In the genomic region with DNA sequence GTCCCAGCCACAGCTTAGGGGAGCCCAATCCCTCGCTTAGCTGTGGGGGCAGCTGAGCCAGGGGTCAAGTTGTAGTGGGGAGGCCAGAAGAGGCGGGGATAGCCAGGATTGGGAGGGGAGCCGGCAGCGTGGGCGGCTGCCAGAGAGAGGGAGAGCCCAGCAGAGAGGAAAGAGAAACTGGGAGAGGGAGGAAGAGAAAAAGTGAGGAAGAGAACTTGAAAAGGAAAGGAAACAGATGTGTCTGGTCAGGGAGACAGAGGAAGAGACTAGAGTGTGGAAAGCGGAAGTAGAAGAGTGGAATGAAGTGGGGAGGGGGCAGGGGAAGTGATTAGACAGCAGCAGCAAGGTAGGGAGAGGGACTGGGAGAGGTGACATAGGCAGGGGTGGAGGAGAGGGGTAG, we compare ENCODE assay signal across 8 mouse cellular contexts. TPM values are rescaled to one million over a fixed set of nuclear protein-coding genes. Genes with fewer than 3 reads are reported as not detected.
DNase-seq lines count a peak whose midpoint lies in the region; ATAC-seq and TF ChIP-seq lines count a peak whose summit lies in the region.

No protein-coding gene starts in this region.

- 0 out of 2 replicates have a peak, but pooled peaks have one; percentile 18 for TF ChIP-seq POLR2A in embryonic fibroblast, embryonic 13.5 days (IDR thresholded peaks at IDR 0.05; ENCODE audit: low read depth, low read length)

- 0 out of 2 replicates have a peak, but pooled peaks cover 8% of the 10 kb centered on the region for H3K27me3 ChIP-seq in limb, embryonic 12.5 days
- no peaks in the 10 kb centered on the region; the same call in 1 of the 2 replicates for H3K27me3 ChIP-seq in forebrain, embryonic 16.5 days (replicated peaks; ENCODE audit: control insufficient read depth, insufficient read depth, low read length)

- no peak overlapping the region for H3K4me3 ChIP-seq in embryonic fibroblast, embryonic 13.5 days (ENCODE audit: insufficient read depth, low read length)
- H3K4me3 ChIP-seq in limb, embryonic 12.5 days (replicated peaks) = no peak overlapping the region
- no peak overlapping the region for H3K4me3 ChIP-seq in forebrain, embryonic 16.5 days (replicated peaks; ENCODE audit: low read length)

- WGBS in limb, embryonic 12.5 days = 20% methylated on average over 6 of the region's 6 CpGs
- 23% methylated on average over 6 of the region's 6 CpGs for WGBS in forebrain, embryonic 16.5 days

- H3K4me1 ChIP-seq in embryonic fibroblast, embryonic 13.5 days (ENCODE audit: control insufficient read depth, insufficient read depth, low read length) = no peaks in the 10 kb centered on the region
- H3K4me1 ChIP-seq in limb, embryonic 12.5 days (replicated peaks) = peaks cover 22% of the 10 kb centered on the region
- peaks cover 12% of the 10 kb centered on the region for H3K4me1 ChIP-seq in forebrain, embryonic 16.5 days (replicated peaks; ENCODE audit: control insufficient read depth, insufficient read depth, low read length)

- no peak overlapping the region for H3K27ac ChIP-seq in embryonic fibroblast, embryonic 13.5 days (ENCODE audit: insufficient read depth, low read length)
- peak overlapping the region; percentile 35; the same call in 1 of the 2 replicates for H3K27ac ChIP-seq in limb, embryonic 12.5 days
- H3K27ac ChIP-seq in forebrain, embryonic 16.5 days (ENCODE audit: low read length) = no peak overlapping the region

- no peak for TF ChIP-seq CTCF in embryonic fibroblast, embryonic 13.5 days (IDR thresholded peaks at IDR 0.05; ENCODE audit: borderline replicate concordance, insufficient read depth, low read length)

- DNase-seq in gastrocnemius, postnatal 14 days = peak; percentile 68
- no peak for DNase-seq in gastrocnemius, adult 18-20 months (ENCODE audit: low spot score)
- peak; percentile 29 to 47 for DNase-seq in B cell, adult 2 months
- DNase-seq in adrenal gland, adult (ENCODE audit: inconsistent age in 2 of 2, low spot score in 1 of 2) = no peak

- H3K36me3 ChIP-seq in limb, embryonic 12.5 days = peaks cover 4% of the 10 kb centered on the region; the same call in 1 of the 2 replicates
- H3K36me3 ChIP-seq in forebrain, embryonic 16.5 days (ENCODE audit: control insufficient read depth, insufficient read depth) = no peaks in the 10 kb centered on the region

- no peaks in the 10 kb centered on the region for H3K9me3 ChIP-seq in limb, embryonic 12.5 days
- no peaks in the 10 kb centered on the region for H3K9me3 ChIP-seq in forebrain, embryonic 16.5 days (ENCODE audit: control insufficient read depth, low read length)

- ATAC-seq in limb, embryonic 12.5 days (ENCODE audit: insufficient number of reproducible peaks, insufficient read depth, low FRiP score, low TSS enrichment, low read depth) = no peak
- ATAC-seq in erythroblast, adult 5-6 weeks (replicated peaks; ENCODE audit: low FRiP score, poor library complexity, severe bottlenecking) = no peak
- ATAC-seq in forebrain, embryonic 16.5 days = no peak

- intact Hi-C loops in gastrocnemius, postnatal 14 days (cut with DNase I; ENCODE audit: low total_unique reads) = no loop called here

- peak overlapping the region; percentile 40; the same call in 1 of the 2 replicates for H3K9ac ChIP-seq in limb, embryonic 12.5 days (replicated peaks)
- H3K9ac ChIP-seq in forebrain, embryonic 16.5 days (replicated peaks; ENCODE audit: low read depth, low read length) = no peak overlapping the region

- H3K4me2 ChIP-seq in limb, embryonic 12.5 days = peak overlapping the region; percentile 21; the same call in 1 of the 2 replicates
- H3K4me2 ChIP-seq in forebrain, embryonic 16.5 days (ENCODE audit: low read length) = no peak overlapping the region

RNA-seq across cellular contexts. Expression of a gene that starts 3.3 kb away (rescaled TPM):
- total RNA-seq in gastrocnemius, postnatal 14 days (2021) = 10 to 100 TPM in 1 of 2 experiments, 1 to 10 TPM in 1; 6.8 to 14.8 TPM
- 1 to 10 TPM; 5.2 to 5.3 TPM for total RNA-seq in gastrocnemius, adult 18-20 months (2021)
- 9.1 and 11.4 TPM in 2 replicates for polyA plus RNA-seq in embryonic fibroblast, embryonic 13.5 days (2011; ENCODE audit: insufficient read length, low read depth, missing spikeins)
- polyA plus RNA-seq in limb, embryonic 12.5 days (2016; fragmentation: Nextera tagmentation; extraction: Ambion mirVana) = 1.4 TPM in 2 replicates
- total RNA-seq in erythroblast, adult 5-6 weeks (2015; ENCODE audit: low replicate concordance) = 1.3 TPM in 1 of 2 replicates, not detected in the other
- 2.8 and 9.9 TPM in 2 replicates for total RNA-seq in erythroblast, adult 5-6 weeks (2017; ENCODE audit: low replicate concordance)
- 0.57 and 0.81 TPM in 2 replicates for polyA plus RNA-seq in forebrain, embryonic 16.5 days (2015; fragmentation: Nextera tagmentation; extraction: Ambion mirVana)

RNA-seq across cellular contexts. Expression of a gene that starts 3.4 kb away (rescaled TPM):
- 10 to 100 TPM; 13.1 to 18.4 TPM for total RNA-seq in gastrocnemius, postnatal 14 days (2021)
- total RNA-seq in gastrocnemius, adult 18-20 months (2021) = 10 to 100 TPM; 28.6 to 63.5 TPM
- polyA plus RNA-seq in embryonic fibroblast, embryonic 13.5 days (2011; ENCODE audit: insufficient read length, low read depth, missing spikeins) = 31.7 and 35.9 TPM in 2 replicates
- 26.0 and 27.1 TPM in 2 replicates for polyA plus RNA-seq in limb, embryonic 12.5 days (2016; fragmentation: Nextera tagmentation; extraction: Ambion mirVana)
- 1,095 and 1,392 TPM in 2 replicates for total RNA-seq in erythroblast, adult 5-6 weeks (2015; ENCODE audit: low replicate concordance)
- 1,351 and 1,490 TPM in 2 replicates for total RNA-seq in erythroblast, adult 5-6 weeks (2017; ENCODE audit: low replicate concordance)
- 14.4 and 16.4 TPM in 2 replicates for polyA plus RNA-seq in forebrain, embryonic 16.5 days (2015; fragmentation: Nextera tagmentation; extraction: Ambion mirVana)

RNA-seq across cellular contexts. Expression of a gene that starts 19.3 kb away (rescaled TPM):
- 100 to 1,000 TPM; 100 TPM for total RNA-seq in gastrocnemius, postnatal 14 days (2021)
- total RNA-seq in gastrocnemius, adult 18-20 months (2021) = 10 to 100 TPM; 63.3 to 68.6 TPM
- polyA plus RNA-seq in embryonic fibroblast, embryonic 13.5 days (2011; ENCODE audit: insufficient read length, low read depth, missing spikeins) = 409 and 447 TPM in 2 replicates
- 149 and 160 TPM in 2 replicates for polyA plus RNA-seq in limb, embryonic 12.5 days (2016; fragmentation: Nextera tagmentation; extraction: Ambion mirVana)
- 83.0 and 88.6 TPM in 2 replicates for total RNA-seq in erythroblast, adult 5-6 weeks (2015; ENCODE audit: low replicate concordance)
- 487 and 671 TPM in 2 replicates for total RNA-seq in erythroblast, adult 5-6 weeks (2017; ENCODE audit: low replicate concordance)
- 106 and 107 TPM in 2 replicates for polyA plus RNA-seq in forebrain, embryonic 16.5 days (2015; fragmentation: Nextera tagmentation; extraction: Ambion mirVana)

RNA-seq across cellular contexts. Expression of a gene that starts 25.2 kb away (rescaled TPM):
- total RNA-seq in gastrocnemius, postnatal 14 days (2021) = 1 to 10 TPM; 1.7 to 2.3 TPM
- 1 to 10 TPM in 1 of 2 experiments, under 1 TPM in 1; 0.91 to 1.9 TPM for total RNA-seq in gastrocnemius, adult 18-20 months (2021)
- polyA plus RNA-seq in embryonic fibroblast, embryonic 13.5 days (2011; ENCODE audit: insufficient read length, low read depth, missing spikeins) = not detected in 2 replicates
- 0.55 and 1.1 TPM in 2 replicates for polyA plus RNA-seq in limb, embryonic 12.5 days (2016; fragmentation: Nextera tagmentation; extraction: Ambion mirVana)
- not detected in 2 replicates for total RNA-seq in erythroblast, adult 5-6 weeks (2015; ENCODE audit: low replicate concordance)
- not detected in 2 replicates for total RNA-seq in erythroblast, adult 5-6 weeks (2017; ENCODE audit: low replicate concordance)
- polyA plus RNA-seq in forebrain, embryonic 16.5 days (2015; fragmentation: Nextera tagmentation; extraction: Ambion mirVana) = not detected in 2 replicates

RNA-seq across cellular contexts. Expression of a gene that starts 40.5 kb away (rescaled TPM):
- total RNA-seq in gastrocnemius, postnatal 14 days (2021) = 10 to 100 TPM; 37.2 to 37.8 TPM
- 10 to 100 TPM; 95.0 to 98.1 TPM for total RNA-seq in gastrocnemius, adult 18-20 months (2021)
- 25.7 and 30.6 TPM in 2 replicates for polyA plus RNA-seq in embryonic fibroblast, embryonic 13.5 days (2011; ENCODE audit: insufficient read length, low read depth, missing spikeins)
- polyA plus RNA-seq in limb, embryonic 12.5 days (2016; fragmentation: Nextera tagmentation; extraction: Ambion mirVana) = 50.4 and 56.5 TPM in 2 replicates
- total RNA-seq in erythroblast, adult 5-6 weeks (2015; ENCODE audit: low replicate concordance) = 5.8 and 9.0 TPM in 2 replicates
- total RNA-seq in erythroblast, adult 5-6 weeks (2017; ENCODE audit: low replicate concordance) = 10.7 and 11.2 TPM in 2 replicates
- polyA plus RNA-seq in forebrain, embryonic 16.5 days (2015; fragmentation: Nextera tagmentation; extraction: Ambion mirVana) = 24.2 and 24.5 TPM in 2 replicates

Comparison
In these comparisons a context has a peak if more than half of its experiments do, and no peak if none do; other contexts are left out.
1. DNase-seq: peak in gastrocnemius, postnatal 14 days (single experiment) and B cell, adult 2 months (2 of 2); none in gastrocnemius, adult 18-20 months (single experiment) and adrenal gland, adult (0 of 2).
2. RNA of a gene that starts 3.4 kb away (total RNA-seq): 1,095 to 1,490 TPM in erythroblast, adult 5-6 weeks; 28.6 to 63.5 TPM in gastrocnemius, adult 18-20 months and 13.1 to 18.4 TPM in gastrocnemius, postnatal 14 days; every median in the first group is over 10 times any median in the second.